In the genomic region with DNA sequence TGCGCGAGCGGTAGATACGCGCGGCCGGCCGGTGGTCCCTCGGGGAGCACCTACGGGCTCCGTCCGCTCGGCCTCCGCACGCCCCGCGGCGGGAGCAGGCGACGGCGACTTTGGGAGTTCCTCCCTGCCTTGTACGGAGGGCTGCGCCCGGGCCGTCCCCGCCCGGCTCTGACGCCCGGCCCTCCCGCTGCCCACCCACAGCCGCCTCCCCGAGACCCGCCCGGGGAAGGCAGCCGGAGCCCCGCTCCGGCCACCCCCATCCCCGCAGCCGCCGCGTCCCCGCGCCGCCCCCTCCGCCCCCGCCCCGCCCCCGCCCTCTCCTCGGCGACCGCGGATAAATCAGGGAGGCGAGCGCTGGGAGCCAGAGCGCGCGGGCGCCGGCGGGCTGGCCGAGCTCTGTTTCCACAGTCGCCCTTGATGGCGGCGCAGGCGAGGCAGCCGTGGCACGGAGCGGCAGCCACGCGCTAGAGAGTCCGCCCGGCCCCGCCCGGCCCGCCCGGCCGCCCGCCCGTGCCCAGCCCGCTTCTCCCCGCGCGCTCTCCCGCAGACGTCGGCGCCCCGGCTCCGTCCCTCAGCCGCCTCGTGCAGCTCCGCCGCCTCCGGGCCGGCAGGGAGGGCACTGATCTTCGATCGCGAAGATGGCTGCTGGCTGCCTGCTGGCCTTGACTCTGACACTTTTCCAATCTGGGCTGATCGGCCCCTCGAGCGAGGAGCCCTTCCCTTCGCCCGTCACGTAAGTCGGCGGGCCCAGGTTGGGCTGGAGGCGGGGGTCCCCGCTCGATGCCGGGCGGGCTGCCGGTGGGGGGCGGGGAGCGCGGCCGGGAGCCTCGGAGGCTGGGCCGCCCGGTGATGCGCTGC, we compare ENCODE assay signal across 8 mouse cellular contexts. TPM values are rescaled to one million over a fixed set of nuclear protein-coding genes. Genes with fewer than 3 reads are reported as not detected.
DNase-seq lines count a peak whose midpoint lies in the region; ATAC-seq and TF ChIP-seq lines count a peak whose summit lies in the region.

A gene (plus strand): TSS at position 316 of the 858 bp plus-strand sequence.

- H3K27ac ChIP-seq in cerebellum, adult 2 months (ENCODE audit: insufficient read depth, low read length): peak within 1 kb of the TSS; percentile 94
- H3K27ac ChIP-seq in layer of hippocampus, adult 2 months: peak within 1 kb of the TSS; percentile 99

- intact Hi-C loops in heart, postnatal 14 days (cut with DNase I): loop anchor here (2.0 to 10.0 kb wide), 2 partner anchors 74 to 120 kb away; no protein-coding TSS in a partner anchor

- TF ChIP-seq CTCF in cerebellum, adult 2 months (IDR thresholded peaks at IDR 0.05; ENCODE audit: borderline replicate concordance, insufficient read depth, low read depth, low read length): no peak
- no peak for TF ChIP-seq CTCF in layer of hippocampus, adult 2 months (conservative IDR thresholded peaks at IDR 0.05)

- peak; percentile 74 for DNase-seq in NIH3T3 (ENCODE audit: low read depth)
- DNase-seq in cerebellum, adult 2 months: peak; percentile 78 to 83
- DNase-seq in forelimb bud, embryonic 11.5 days (ENCODE audit: low read depth, low spot score): peak; percentile 53
- peak; percentile 71 to 77 for DNase-seq in heart, postnatal 14 days
- DNase-seq in layer of hippocampus, adult 2 months (ENCODE audit: low spot score in 2 of 2): peak; percentile 27 to 41
- peak; percentile 35 to 52 for DNase-seq in lung, adult 18-20 months
- DNase-seq in ovary, postnatal 10 days (ENCODE audit: low spot score): peak; percentile 44

- H3K4me1 ChIP-seq in cerebellum, adult 2 months (ENCODE audit: control insufficient read depth, insufficient read depth, low read length): no peaks in the 10 kb centered on the region; the same call in 1 of the 2 replicates

- peak; percentile 41; the same call in 1 of the 2 replicates for TF ChIP-seq POLR2A in cerebellum, adult 2 months (IDR thresholded peaks at IDR 0.05; ENCODE audit: borderline replicate concordance, insufficient read depth, low read length)

- no peaks in the 10 kb centered on the region for H3K27me3 ChIP-seq in cerebellum, adult 2 months (ENCODE audit: control insufficient read depth, insufficient read depth, low read length)

- H3K4me3 ChIP-seq in cerebellum, adult 2 months (replicated peaks; ENCODE audit: insufficient read depth, low read depth, low read length): peak within 1 kb of the TSS; percentile 90
- H3K4me3 ChIP-seq in layer of hippocampus, adult 2 months: peak within 1 kb of the TSS; percentile 58

- WGBS in cerebellum, adult 2 months: 1% methylated on average over 111 of the region's 120 CpGs

- ATAC-seq in inflammation-experienced regulatory T-cells, adult 6 months: no peak

RNA-seq across cellular contexts. Expression of the gene that starts here (rescaled TPM):
- polyA plus RNA-seq in cerebellum, adult 2 months (2012; rRNA removed): 25.7 and 28.6 TPM in 2 replicates
- total RNA-seq in heart, postnatal 14 days (2021): 10 to 100 TPM; 86.8 to 90.3 TPM
- total RNA-seq in layer of hippocampus, adult 2 months (2021): 100 to 1,000 TPM; 164 to 168 TPM
- not detected for polyA plus RNA-seq in inflammation-experienced regulatory T-cells, adult 6 months (2017; shearing (Covaris generic))

Comparison
In these comparisons a context has a peak if more than half of its experiments do, and no peak if none do; other contexts are left out.
1. RNA of the gene that starts here (polyA plus RNA-seq): 25.7 to 28.6 TPM in cerebellum, adult 2 months; not detected in inflammation-experienced regulatory T-cells, adult 6 months; every median in the first group is over 10 times any median in the second.
2. Peak in every context shown above with its lines, with median percentiles within 50 percentile points of each other: DNase-seq.